Mouse (Mus musculus): Measurements from ENCODE around the gene Synj1. TPM values are rescaled to one million over a fixed set of nuclear protein-coding genes. Genes with fewer than 3 reads are reported as not detected.

Gene Synj1
- 54.3 TPM for polyA plus RNA-seq (2017; shearing (Covaris generic))

DNA sequence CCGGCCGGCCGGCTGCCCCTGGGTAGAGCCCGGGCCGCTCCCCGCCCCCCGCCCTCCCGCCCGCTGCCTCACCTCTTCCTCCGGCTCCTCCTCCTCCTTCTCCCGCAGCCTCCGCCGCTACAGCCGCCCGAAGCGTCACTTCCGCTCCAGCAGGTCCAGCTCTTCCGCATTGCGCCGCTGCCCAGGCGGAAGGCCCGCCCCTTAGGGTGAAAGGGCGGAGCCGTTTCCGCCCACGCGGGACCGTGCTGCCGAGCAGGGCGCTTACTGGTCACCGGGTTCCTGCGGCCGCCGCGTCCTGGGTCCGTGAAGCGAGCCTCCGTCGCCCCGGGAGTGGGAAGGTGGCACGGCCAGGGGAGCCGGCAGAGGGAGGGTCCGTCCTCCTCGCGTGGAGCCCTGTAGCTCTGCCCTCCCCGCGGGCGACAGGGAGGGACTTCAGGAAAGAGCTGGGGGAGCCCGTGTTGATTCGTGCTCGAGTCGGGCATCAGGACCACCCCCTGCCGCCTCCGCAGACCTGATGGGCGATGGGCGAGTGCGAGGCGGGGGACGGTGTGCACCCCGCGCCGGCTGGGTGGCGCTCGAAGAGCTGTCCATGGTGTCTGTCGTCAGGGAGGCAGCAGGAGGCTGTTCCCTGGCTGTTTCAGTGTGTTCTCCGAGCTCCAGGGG lies at the start of gene Synj1:
Gene Synj1, minus strand, starts transcription at position 288 of the 663 bp plus-strand sequence.

DNA sequence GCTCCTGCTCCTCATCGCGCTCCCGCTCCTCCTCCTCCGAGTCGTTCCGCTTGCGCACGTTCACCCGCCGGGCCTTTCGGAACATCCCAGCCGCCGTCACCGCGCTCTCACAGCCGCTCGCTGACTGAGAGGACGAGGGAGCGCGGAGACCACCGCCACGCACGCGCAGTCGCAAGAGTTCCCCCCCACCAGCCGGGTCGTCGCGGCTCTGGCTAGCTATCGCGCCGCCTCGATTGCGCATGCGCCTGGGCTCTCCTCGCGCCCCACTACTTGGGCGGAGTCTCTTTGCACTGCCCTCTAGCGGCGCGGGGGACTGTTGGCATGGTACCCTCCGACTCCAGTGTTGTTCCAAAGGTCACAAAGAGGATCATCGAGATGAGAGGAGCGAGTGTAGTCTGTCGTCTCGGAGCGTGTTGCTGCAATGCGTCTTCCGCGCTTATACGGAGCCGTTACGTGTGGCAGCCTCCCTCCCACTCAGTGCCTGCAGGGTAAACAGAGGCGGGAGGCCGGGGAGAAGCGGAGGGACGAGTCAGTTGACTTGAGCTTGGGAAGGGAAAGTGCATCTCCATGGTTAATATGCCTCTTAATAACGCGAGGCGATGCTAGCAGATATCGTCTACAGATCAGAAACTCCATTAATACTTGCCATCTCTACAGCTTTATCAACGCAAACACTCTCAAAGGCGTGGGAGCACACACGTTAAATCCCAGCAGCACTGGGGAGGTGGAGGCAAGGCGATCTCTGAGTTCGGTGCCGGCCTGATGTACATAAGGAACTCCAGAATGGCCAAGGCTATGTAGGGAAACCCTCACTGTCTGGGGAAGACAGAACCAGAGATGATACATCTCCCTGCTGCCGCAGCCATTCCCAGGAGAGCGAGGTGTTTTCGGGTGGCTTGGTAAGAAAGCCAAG lies 33.4 kb upstream of the Synj1 start, which contains the start of gene Paxbp1:
Gene Paxbp1, minus strand, starts transcription at position 274 of the 913 bp plus-strand sequence.

DNA sequence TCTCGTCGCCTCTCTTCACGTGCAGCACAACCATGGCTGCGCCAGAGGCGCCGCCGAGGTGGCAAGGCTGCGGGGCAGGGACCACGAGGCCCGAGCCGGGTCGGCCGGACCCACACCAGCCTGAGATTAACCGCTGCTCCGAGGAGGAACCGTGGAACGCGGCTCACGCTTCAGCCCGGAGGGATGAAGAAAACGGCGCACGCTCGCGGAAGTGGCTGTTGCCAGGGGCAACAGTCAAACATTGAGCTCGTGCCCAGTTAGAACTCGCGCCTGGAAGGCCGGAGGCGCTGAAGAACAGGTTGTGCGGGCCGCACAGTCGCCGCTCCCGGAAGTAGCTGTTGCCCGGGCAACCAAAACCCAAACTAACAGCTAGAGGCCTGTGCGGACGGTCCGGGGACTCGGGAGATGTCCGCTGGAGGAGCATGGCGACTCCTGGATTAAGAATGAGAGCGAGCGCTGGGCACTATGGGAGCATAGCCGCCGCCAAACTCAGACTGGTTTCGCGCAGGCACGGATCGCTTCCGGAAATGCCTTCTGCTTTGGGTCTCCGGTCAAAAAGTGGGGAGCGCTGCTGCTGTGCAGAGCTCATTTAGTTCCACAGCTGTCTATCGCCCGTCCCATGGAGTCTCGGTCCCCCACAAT lies 76.3 kb downstream of the Synj1 start, which contains the start of gene Cfap298:
Gene Cfap298, minus strand, starts transcription at position 428 of the 642 bp plus-strand sequence.

Other genes starting within 250 kb of the Synj1 start
- gene Urb1, start 200.9 kb downstream of the Synj1 start, polyA plus RNA-seq (2017; shearing (Covaris generic)): 20.6 TPM
- gene Eva1c, start 184.6 kb downstream of the Synj1 start, polyA plus RNA-seq (2017; shearing (Covaris generic)): not detected
- 33.9 TPM for gene Cfap298, start 76.2 kb downstream of the Synj1 start, polyA plus RNA-seq (2017; shearing (Covaris generic))
- 116 TPM for gene Paxbp1, start 33.2 kb upstream of the Synj1 start, polyA plus RNA-seq (2017; shearing (Covaris generic))
- gene 4932438H23Rik, start 83.8 kb upstream of the Synj1 start, polyA plus RNA-seq (2017; shearing (Covaris generic)): 0.83 TPM
- not detected for gene Olig2, start 214.1 kb upstream of the Synj1 start, polyA plus RNA-seq (2017; shearing (Covaris generic))

All from naive thymus-derived CD4-positive, alpha-beta T cell, adult 5 months (primary cell).